Mouse (Mus musculus) lung, postnatal 0 days (tissue): Measurements from ENCODE around the gene Trim45. TPM values are rescaled to one million over a fixed set of nuclear protein-coding genes. Genes with fewer than 3 reads are reported as not detected.
A peak's percentile ranks its signal among the peaks of the same experiment; 100 is the strongest.

Source experiments
- ATAC-seq: fragments of 200-750 bp; cut with Nextera tagmentation; 2 replicates; pipeline ENCODE4 v1.8.0; 2017; ENCODE audit warnings: moderate library complexity
- DNase-seq: peaks from one replicate; pipeline ENCODE4 v3.0.0-alpha.2; 2016; ENCODE audit warnings: low spot score
- H3K27ac ChIP-seq: fragments of 300-500 bp; sonication (generic); 2 replicates; pipeline ENCODE4 v1.5.1; 2014; ENCODE audit warnings: antibody characterized with exemption, mild to moderate bottlenecking, low read length, mixed read lengths
- H3K27me3 ChIP-seq: fragments of 300-500 bp; sonication (generic); replicated peaks from 2 replicates; pipeline ENCODE4 v1.6.1; 2014; ENCODE audit warnings: low read length, mixed read lengths; ENCODE audit not compliant: insufficient read depth
- H3K36me3 ChIP-seq: fragments of 300-500 bp; sonication (generic); 2 replicates; pipeline ENCODE4 v1.6.1; 2014; ENCODE audit warnings: low read length, mixed read lengths; ENCODE audit not compliant: insufficient read depth
- H3K4me1 ChIP-seq: fragments of 300-500 bp; sonication (generic); 2 replicates; pipeline ENCODE4 v1.6.1; 2014; ENCODE audit warnings: antibody characterized with exemption, low read depth, low read length, mixed read lengths; ENCODE audit not compliant: insufficient read depth
- H3K4me2 ChIP-seq: fragments of 300-500 bp; sonication (generic); replicated peaks from 2 replicates; pipeline ENCODE4 v1.6.1; 2014; ENCODE audit warnings: low read depth, mild to moderate bottlenecking, low read length, moderate library complexity, mixed read lengths
- H3K4me3 ChIP-seq: fragments of 300-500 bp; sonication (generic); 2 replicates; pipeline ENCODE4 v1.5.1; 2014; ENCODE audit warnings: low read depth, low read length
- H3K9ac ChIP-seq: fragments of 300-500 bp; sonication (generic); replicated peaks from 2 replicates; pipeline ENCODE4 v1.6.1; 2014; ENCODE audit warnings: low read depth, mild to moderate bottlenecking
- H3K9me3 ChIP-seq: fragments of 300-500 bp; sonication (generic); 2 replicates; pipeline ENCODE4 v1.6.1; 2016; ENCODE audit warnings: low read length, mixed read lengths
- CTCF ChIP-seq: IDR thresholded peaks from 2 replicates; pipeline ENCODE4 v1.5.1; 2016; ENCODE audit warnings: antibody characterized with exemption, mild to moderate bottlenecking
- EP300 ChIP-seq: IDR thresholded peaks from 2 replicates; pipeline ENCODE4 v1.6.1; 2016; ENCODE audit warnings: antibody characterized with exemption, mild to moderate bottlenecking, control low read depth
- WGBS: fragments of 180-500 bp; shearing (Covaris S2); extraction: QIAGEN DNeasy Blood & Tissue Kit; methylation state at CpG from one replicate; pipeline ENCODE4 v1.1.7; 2014; 5-methylcytosine and 5-hydroxymethylcytosine counted together
- polyA plus RNA-seq: library from polyadenylated mRNA; unstranded; fragments of >200 nt; fragmentation: Nextera tagmentation; extraction: Ambion mirVana; gene quantifications from 2 replicates; pipeline ENCODE4 v1.2.1, GENCODE M21; 2015

The Trim45 gene
- polyA plus RNA-seq, 1 experiment from 2014 or later: 2.8 TPM

DNA sequence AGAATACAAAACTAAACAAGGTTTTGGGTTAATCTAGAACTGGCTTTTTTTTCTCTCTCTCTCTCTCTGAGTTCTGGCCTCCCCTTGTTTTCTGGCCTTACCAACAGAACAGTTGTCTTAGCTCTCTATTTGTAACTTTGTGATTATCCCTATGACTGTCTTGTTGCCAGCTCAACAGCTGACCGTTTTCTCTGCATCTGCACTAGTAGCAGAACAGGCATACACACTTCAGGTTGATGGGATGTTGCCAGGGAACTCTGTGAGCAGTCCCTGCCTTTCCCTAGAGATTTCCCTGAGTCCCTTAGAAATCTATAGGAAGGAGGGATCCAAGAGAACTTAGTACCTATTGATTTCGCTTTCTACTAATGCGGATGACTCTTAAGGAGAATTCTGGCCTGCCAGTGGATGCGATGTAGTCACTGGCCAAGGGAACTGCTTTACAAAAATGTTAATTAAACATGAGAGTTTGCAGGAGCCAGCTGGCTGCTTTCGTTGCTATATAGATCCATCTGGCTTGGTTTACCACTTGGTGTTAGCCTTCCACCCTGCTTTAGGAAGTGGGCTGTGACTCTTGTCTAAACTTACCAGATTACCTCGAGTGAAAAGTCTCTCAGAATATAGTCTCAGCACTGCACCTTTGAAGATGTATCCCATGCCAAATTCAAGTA lies 2.2 kb downstream of the Trim45 start:
- no peak for DNase-seq
- no peak overlapping the region for H3K9ac ChIP-seq

DNA sequence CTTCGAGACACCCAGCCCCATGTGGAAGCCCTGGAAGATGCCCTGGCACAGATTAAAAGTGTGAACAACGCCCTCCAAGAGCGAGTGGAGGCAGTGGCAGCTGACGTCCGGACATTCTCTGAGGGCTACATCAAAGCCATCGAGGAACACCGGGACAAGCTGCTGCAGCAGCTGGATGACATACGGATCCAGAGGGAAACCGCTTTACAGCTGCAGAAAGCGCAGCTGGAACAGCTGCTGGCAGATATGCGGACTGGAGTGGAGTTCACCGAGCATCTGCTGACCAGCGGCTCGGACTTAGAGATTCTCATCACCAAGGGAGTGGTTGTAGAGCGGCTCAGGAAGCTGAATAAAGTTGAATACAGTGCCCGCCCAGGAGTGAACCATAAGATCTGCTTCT lies 3.2 kb downstream of the Trim45 start:
- Histone ChIP-seq H3K36me3 (no peaks in the 10 kb centered on the region), H3K9ac (no peak overlapping the region), H3K27me3 (no peaks in the 10 kb centered on the region), H3K27ac (no peak overlapping the region), H3K4me3 (no peak overlapping the region), H3K4me2 (0 out of 2 replicates have a peak overlapping the region, but pooled peaks have one; percentile 3), H3K9me3 (no peaks in the 10 kb centered on the region), H3K4me1 (peaks cover 13% of the 10 kb centered on the region; the same call in 1 of the 2 replicates)
- 57% methylated on average over 16 of the region's 16 CpGs for WGBS
- TF ChIP-seq EP300: no peak
- no peak for TF ChIP-seq CTCF
- ATAC-seq: no peak
- DNase-seq: peak; percentile 15

More for the DNA sequence above, 2.2 kb downstream of the Trim45 start:
- Histone ChIP-seq H3K27me3 (no peaks in the 10 kb centered on the region), H3K4me1 (peaks cover 13% of the 10 kb centered on the region; the same call in 1 of the 2 replicates), H3K36me3 (no peaks in the 10 kb centered on the region), H3K4me3 (no peak overlapping the region), H3K9me3 (no peaks in the 10 kb centered on the region), H3K4me2 (no peak overlapping the region), H3K27ac (no peak overlapping the region)
- TF ChIP-seq EP300: no peak
- no peak for TF ChIP-seq CTCF
- ATAC-seq: no peak
- 65% methylated on average over 6 of the region's 6 CpGs for WGBS

DNA sequence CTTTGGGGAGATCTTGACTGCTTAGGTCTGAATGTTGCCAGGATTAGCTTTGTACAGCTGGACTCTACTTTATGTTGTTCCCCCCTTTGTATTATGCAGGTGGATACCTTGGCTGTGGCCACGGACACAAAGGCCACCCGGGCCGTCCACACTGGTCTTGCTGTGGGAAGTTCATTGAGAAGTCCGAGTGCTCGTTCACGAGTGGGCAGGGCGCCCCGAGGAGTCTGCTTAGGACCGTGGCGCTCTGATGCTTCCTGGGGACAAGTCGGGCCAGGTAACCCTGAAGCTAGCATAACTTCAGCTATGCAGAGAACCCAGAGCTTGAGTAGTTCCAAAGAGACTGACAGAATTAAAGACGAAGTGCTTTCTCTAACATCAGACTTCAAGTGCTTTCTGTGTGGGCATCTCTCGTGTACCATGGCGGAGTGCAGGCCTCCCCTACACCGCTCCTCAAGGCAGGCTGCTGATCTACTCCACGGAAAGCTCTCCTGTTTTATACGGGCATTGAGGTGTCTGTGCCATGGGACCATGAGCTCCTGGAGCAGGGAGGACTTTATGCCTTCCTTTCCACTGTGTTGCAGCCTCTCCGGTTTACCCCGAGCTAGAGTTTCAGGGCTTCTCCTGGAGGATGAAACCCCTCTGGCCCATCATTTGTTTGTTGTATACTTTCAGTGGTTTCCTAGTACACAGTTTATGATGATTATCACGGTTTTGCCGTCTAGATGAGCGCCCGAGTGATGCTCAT lies 9.5 kb downstream of the Trim45 start:
- DNase-seq (no peak), ATAC-seq (no peak)
- Histone ChIP-seq H3K36me3 (0 out of 2 replicates have a peak, but pooled peaks cover 7% of the 10 kb centered on the region), H3K4me2 (no peak overlapping the region), H3K9me3 (no peaks in the 10 kb centered on the region), H3K4me1 (no peaks in the 10 kb centered on the region), H3K27ac (no peak overlapping the region), H3K9ac (no peak overlapping the region), H3K27me3 (no peaks in the 10 kb centered on the region), H3K4me3 (no peak overlapping the region)
- 92% methylated on average over 23 of the region's 23 CpGs for WGBS
- TF ChIP-seq EP300: no peak
- TF ChIP-seq CTCF: no peak

DNA sequence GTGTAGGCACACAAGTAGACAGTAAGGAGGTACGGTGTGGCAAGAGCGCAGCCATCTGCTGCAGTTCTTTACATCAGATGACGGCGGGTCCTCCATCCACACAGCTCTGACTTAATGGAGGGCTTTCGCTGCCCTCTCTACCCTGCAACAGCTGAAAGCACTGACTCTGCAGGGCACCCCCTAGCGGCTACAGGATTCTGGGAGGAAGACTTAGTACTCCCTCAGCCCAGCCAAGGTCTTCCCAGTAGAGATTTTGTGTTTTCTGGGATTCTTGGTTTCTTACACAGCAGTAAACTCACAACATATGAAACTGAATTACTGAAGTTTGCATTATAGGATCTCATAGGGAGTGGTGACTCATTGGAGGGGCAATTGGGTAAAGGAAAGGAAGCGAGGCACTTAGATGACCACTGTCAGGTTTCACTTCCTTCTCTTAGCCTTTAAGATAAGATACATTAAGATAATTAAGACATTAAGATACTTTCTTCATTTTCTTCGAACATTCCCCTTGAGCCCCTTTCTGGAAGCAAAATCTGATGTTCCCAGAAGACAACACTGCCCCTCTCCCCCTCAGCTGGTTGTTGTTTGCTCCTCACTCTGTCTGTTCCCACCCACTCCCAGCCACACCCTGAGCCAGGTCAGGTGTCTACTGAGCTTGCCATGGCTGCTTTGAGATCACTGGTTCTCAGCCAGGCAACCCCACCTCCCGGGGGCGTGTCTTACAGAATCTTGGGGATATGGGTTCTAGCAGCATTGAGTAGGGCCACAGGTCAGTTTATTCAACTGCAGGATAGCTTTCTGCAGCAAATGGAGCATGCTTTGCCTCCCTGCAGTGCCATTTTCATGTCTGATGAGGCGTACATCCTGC lies 10.3 kb downstream of the Trim45 start:
- Histone ChIP-seq H3K4me1 (no peaks in the 10 kb centered on the region), H3K36me3 (peaks cover 10% of the 10 kb centered on the region; the same call in 1 of the 2 replicates), H3K27ac (no peak overlapping the region), H3K9ac (no peak overlapping the region), H3K4me2 (no peak overlapping the region), H3K4me3 (no peak overlapping the region), H3K27me3 (no peaks in the 10 kb centered on the region), H3K9me3 (no peaks in the 10 kb centered on the region)
- DNase-seq (no peak), ATAC-seq (no peak)
- TF ChIP-seq EP300 (no peak), CTCF (peak; percentile 55)
- 72% methylated on average over 11 of the region's 11 CpGs for WGBS

DNA sequence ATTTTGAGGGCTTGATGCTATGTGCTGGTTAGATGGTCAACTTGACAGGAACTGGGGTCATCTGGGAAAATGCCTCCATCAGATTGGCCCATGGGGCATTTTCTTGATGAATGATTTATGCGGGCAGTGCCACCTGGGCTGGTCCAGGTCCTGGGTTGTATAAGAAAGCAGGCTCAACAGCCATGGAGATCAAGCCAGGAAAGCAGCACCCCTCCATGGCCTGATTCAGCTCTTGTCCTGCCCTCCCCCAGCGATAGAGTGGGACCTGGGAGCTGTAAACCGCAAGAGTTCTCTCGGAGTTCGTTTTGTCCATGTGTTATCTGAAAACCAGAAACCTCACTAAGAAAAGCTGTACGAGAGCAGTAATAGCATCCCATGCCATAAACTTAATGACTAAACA lies 13.5 kb downstream of the Trim45 start:
- Histone ChIP-seq H3K9me3 (no peaks in the 10 kb centered on the region), H3K27me3 (no peaks in the 10 kb centered on the region), H3K36me3 (peaks cover 19% of the 10 kb centered on the region), H3K9ac (no peak overlapping the region), H3K4me2 (no peak overlapping the region), H3K4me1 (no peaks in the 10 kb centered on the region), H3K4me3 (no peak overlapping the region), H3K27ac (no peak overlapping the region)
- DNase-seq (no peak), ATAC-seq (no peak)
- TF ChIP-seq EP300 (no peak), CTCF (no peak)
- 90% methylated on average over 6 of the region's 6 CpGs for WGBS

DNA sequence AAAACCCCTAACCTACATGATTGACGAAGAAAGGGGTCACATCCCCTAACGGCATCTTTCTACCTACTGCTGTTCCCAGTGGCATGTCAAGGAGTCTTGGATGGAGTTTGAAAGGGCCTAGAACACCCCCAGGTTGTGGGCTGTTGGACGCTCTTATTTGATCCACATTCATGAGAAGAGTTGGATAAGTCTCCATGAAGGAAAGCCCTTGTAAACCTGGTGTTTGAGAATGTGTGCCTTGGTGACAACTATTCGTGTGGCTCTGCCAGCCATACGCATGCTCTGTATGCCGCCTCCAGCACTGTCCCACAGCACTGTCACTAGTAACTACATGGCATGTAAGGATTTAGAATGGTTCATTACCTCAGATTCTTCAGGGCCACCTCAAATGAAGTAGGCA lies 14.2 kb downstream of the Trim45 start:
- Histone ChIP-seq H3K36me3 (peaks cover 19% of the 10 kb centered on the region), H3K9ac (no peak overlapping the region), H3K9me3 (no peaks in the 10 kb centered on the region), H3K4me2 (no peak overlapping the region), H3K27ac (no peak overlapping the region), H3K4me1 (no peaks in the 10 kb centered on the region), H3K4me3 (no peak overlapping the region), H3K27me3 (no peaks in the 10 kb centered on the region)
- 96% methylated on average over 6 of the region's 6 CpGs for WGBS
- TF ChIP-seq EP300: no peak
- no peak for TF ChIP-seq CTCF
- ATAC-seq (no peak), DNase-seq (no peak)
